Mouse (Mus musculus) CH12.LX (cell line): ENCODE measurements around the gene Nup210l.

Source experiments
- CTCF ChIP-seq, 2 experiments: IDR thresholded peaks in 1 of 2; conservative IDR thresholded peaks in 1 of 2; 2 replicates each; pipeline ENCODE4 v1.5.1; 2011 to 2012; ENCODE audit warnings: low read depth in 2 of 2, low read length in 2 of 2, improper control_type of control experiment in 1 of 2, inconsistent platforms in 1 of 2, mild to moderate bottlenecking in 1 of 2, moderate library complexity in 1 of 2
- HCFC1 ChIP-seq: IDR thresholded peaks from 2 replicates; pipeline ENCODE4 v1.6.1; 2012; ENCODE audit warnings: low read depth, mild to moderate bottlenecking, inconsistent platforms, low read length, improper control_type of control experiment
- POLR2A ChIP-seq: IDR thresholded peaks from 2 replicates; pipeline ENCODE4 v1.6.1; 2011; ENCODE audit warnings: low read depth, mild to moderate bottlenecking, improper control_type of control experiment, low read length
- ZC3H11A ChIP-seq: IDR thresholded peaks from 2 replicates; pipeline ENCODE4 v1.6.1; 2012; ENCODE audit warnings: low read depth, mild to moderate bottlenecking, inconsistent platforms, low read length, improper control_type of control experiment
- ZKSCAN1 ChIP-seq: IDR thresholded peaks from 2 replicates; pipeline ENCODE4 v1.6.1; 2012; ENCODE audit warnings: low read depth, inconsistent platforms, low read length, improper control_type of control experiment, borderline replicate concordance

GRCm38 (mm10) chr3:90101010-90101409 lies 2.9 kb upstream of the Nup210l start:
- no peak for TF ChIP-seq POLR2A
- no peak for TF ChIP-seq ZKSCAN1
- no peak for TF ChIP-seq HCFC1
- TF ChIP-seq CTCF (conservative IDR thresholded peaks at IDR 0.05 in 1 of 2, IDR thresholded peaks at IDR 0.05 in 1 of 2; ENCODE audit: low read depth in 2 of 2, low read length in 2 of 2): no peak
- no peak for TF ChIP-seq ZC3H11A
